Mouse (Mus musculus): Measurements from ENCODE around the gene Exo1.

Exo1 gene

GRCm38 (mm10) chr1:175880453-175881296, at the start of gene Exo1:
Exo1 (plus strand) TSS chr1:175880581.
- DNase-seq (ENCODE audit: extremely low spot score, low read depth, low spot score): peak; percentile 79

GRCm38 (mm10) chr1:175855515-175855914, 24.9 kb upstream of the Exo1 start:
- DNase-seq (ENCODE audit: extremely low spot score, low read depth, low spot score): no peak

GRCm38 (mm10) chr1:175867050-175867449, 13.3 kb upstream of the Exo1 start:
- no peak for DNase-seq (ENCODE audit: extremely low spot score, low read depth, low spot score)

GRCm38 (mm10) chr1:175867558-175867957, 12.8 kb upstream of the Exo1 start:
- no peak for DNase-seq (ENCODE audit: extremely low spot score, low read depth, low spot score)

- no peak for DNase-seq (ENCODE audit: extremely low spot score, low read depth, low spot score)
These were observed 9.7 kb upstream of the Exo1 start for GRCm38 (mm10) chr1:175870716-175871115.

GRCm38 (mm10) chr1:175872028-175872816, 8.2 kb upstream of the Exo1 start:
- DNase-seq (ENCODE audit: extremely low spot score, low read depth, low spot score): no peak

GRCm38 (mm10) chr1:175883398-175883797, 3.0 kb downstream of the Exo1 start:
- DNase-seq (ENCODE audit: extremely low spot score, low read depth, low spot score): no peak

GRCm38 (mm10) chr1:175893263-175893662, 12.9 kb downstream of the Exo1 start:
- no peak for DNase-seq (ENCODE audit: extremely low spot score, low read depth, low spot score)

- DNase-seq (ENCODE audit: extremely low spot score, low read depth, low spot score): no peak
These were observed 13.3 kb downstream of the Exo1 start for GRCm38 (mm10) chr1:175893726-175894125.

- no peak for DNase-seq (ENCODE audit: extremely low spot score, low read depth, low spot score)
These were observed 30.8 kb downstream of the Exo1 start for GRCm38 (mm10) chr1:175911207-175911606.

GRCm38 (mm10) chr1:175912038-175912437, 31.7 kb downstream of the Exo1 start:
- no peak for DNase-seq (ENCODE audit: extremely low spot score, low read depth, low spot score)

- no peak for DNase-seq (ENCODE audit: extremely low spot score, low read depth, low spot score)
These were observed 33.4 kb downstream of the Exo1 start for GRCm38 (mm10) chr1:175913728-175914303.

GRCm38 (mm10) chr1:175920029-175920428, 39.6 kb downstream of the Exo1 start, which contains the start of gene Gm38100:
Gm38100 (plus strand) TSS chr1:175920329.
- no peak for DNase-seq (ENCODE audit: extremely low spot score, low read depth, low spot score)

- DNase-seq (ENCODE audit: extremely low spot score, low read depth, low spot score): no peak
These were observed 40.7 kb downstream of the Exo1 start for GRCm38 (mm10) chr1:175921091-175921490.

GRCm38 (mm10) chr1:175923848-175924787, 43.7 kb downstream of the Exo1 start:
- DNase-seq (ENCODE audit: extremely low spot score, low read depth, low spot score): peak; percentile 53

- no peak for DNase-seq (ENCODE audit: extremely low spot score, low read depth, low spot score)
These were observed 51.0 kb downstream of the Exo1 start for GRCm38 (mm10) chr1:175931391-175931790.

GRCm38 (mm10) chr1:175936282-175936737, 55.9 kb downstream of the Exo1 start:
- DNase-seq (ENCODE audit: extremely low spot score, low read depth, low spot score): peak; percentile 93

GRCm38 (mm10) chr1:175938731-175939130, 58.4 kb downstream of the Exo1 start:
- DNase-seq (ENCODE audit: extremely low spot score, low read depth, low spot score): no peak

- DNase-seq (ENCODE audit: extremely low spot score, low read depth, low spot score): no peak
These were observed 62.8 kb downstream of the Exo1 start for GRCm38 (mm10) chr1:175943168-175943567.

GRCm38 (mm10) chr1:175946718-175947315, 66.4 kb downstream of the Exo1 start:
- no peak for DNase-seq (ENCODE audit: extremely low spot score, low read depth, low spot score)

All from hindlimb bud, embryonic 11.5 days (tissue).